Mouse (Mus musculus) C2C12 (cell line): Measurements from ENCODE around the gene Cyld.

Experiments used
- CTCF ChIP-seq: IDR thresholded peaks from one replicate; pipeline ENCODE4 v1.5.1; 2011; ENCODE audit not compliant: control insufficient read depth, insufficient read depth, insufficient read length
- USF1 ChIP-seq: IDR thresholded peaks from one replicate; pipeline ENCODE4 v1.6.1; 2011; ENCODE audit warnings: low read depth, mild to moderate bottlenecking, control low read depth, moderate library complexity

- TF ChIP-seq CTCF, result no peak
- no peak for TF ChIP-seq USF1
These were observed 32.7 kb upstream of the Cyld start for GRCm38 (mm10) chr8:88664121-88664520.
